Mouse (Mus musculus) heart, adult 2 months (tissue): ENCODE results near the gene Pde11a.

ENCODE experiments used
- CTCF ChIP-seq: fragments of 200-600 bp; IDR thresholded peaks from 2 replicates; pipeline ENCODE4 v1.8.1; 2022; ENCODE audit warnings: antibody characterized with exemption, mild to moderate bottlenecking, moderate library complexity
- EP300 ChIP-seq: fragments of 200-500 bp; IDR thresholded peaks from 2 replicates; pipeline ENCODE4 v1.6.1; 2011; ENCODE audit warnings: low read depth, low read length, control low read depth; ENCODE audit not compliant: insufficient read depth
- POLR2A ChIP-seq: fragments of 200-500 bp; IDR thresholded peaks from 2 replicates; pipeline ENCODE4 v1.6.1; 2011; ENCODE audit warnings: mild to moderate bottlenecking, low read depth, low read length, control low read depth; ENCODE audit not compliant: insufficient read depth

- TF ChIP-seq POLR2A (no peak), CTCF (no peak), EP300 (no peak)
These were observed 15.2 kb downstream of the Pde11a start for GRCm38 (mm10) chr2:76323185-76323875.
